ENCODE assay signal across 18 mouse cellular contexts in genomic region chr4:125640520-125640919, GRCm38 (mm10).
"Had no signal": no experiment of that assay in that cellular context is flagged by ENCODE, and none has a peak within 500 bp of the region (broad histone marks: within the 10 kb centered on the region; RNA-seq: fewer than 3 reads in every experiment).

No protein-coding gene starts in this region.

- ATAC-seq: lung, postnatal 0 days had no signal

- H3K27ac ChIP-seq: kidney, postnatal 0 days; layer of hippocampus, adult 2 months; limb, embryonic 13.5 days; liver, embryonic 15.5 days; midbrain, embryonic 10.5 days; neural tube, embryonic 15.5 days; stomach, postnatal 0 days had no signal

- H3K4me3 ChIP-seq: layer of hippocampus, adult 2 months; limb, embryonic 13.5 days; liver, embryonic 15.5 days; midbrain, embryonic 10.5 days; myocyte; neural tube, embryonic 15.5 days had no signal

- H3K27me3 ChIP-seq: liver, embryonic 15.5 days had no signal

- H3K4me2 ChIP-seq: limb, embryonic 13.5 days; liver, embryonic 11.5 days; liver, embryonic 15.5 days; neural tube, embryonic 15.5 days had no signal

- H3K9me3 ChIP-seq: limb, embryonic 13.5 days; liver, embryonic 15.5 days; midbrain, embryonic 10.5 days; neural tube, embryonic 15.5 days had no signal

- DNase-seq: kidney, postnatal 36 days; left cerebral cortex, postnatal 4 days; lung, adult 2 months; lung, postnatal 4 days; midbrain, embryonic 14.5 days; right cerebral cortex, adult 18-20 months; right cerebral cortex, postnatal 25 days; thymus, postnatal 4 days had no signal

- H3K4me1 ChIP-seq: liver, embryonic 15.5 days had no signal

- H3K9ac ChIP-seq: limb, embryonic 13.5 days; liver, embryonic 15.5 days; neural tube, embryonic 15.5 days had no signal

- H3K36me3 ChIP-seq: limb, embryonic 13.5 days; liver, embryonic 15.5 days; midbrain, embryonic 10.5 days; neural tube, embryonic 15.5 days had no signal
